In genomic region chr9:113441770-113442411, GRCm38 (mm10) we compare ENCODE assay signal across 8 mouse cellular contexts.
DNase-seq lines count a peak whose midpoint lies in the region; ATAC-seq and TF ChIP-seq lines count a peak whose summit lies in the region.

No protein-coding gene starts in this region.

- no peak overlapping the region; the same call in 1 of the 2 replicates for H3K9ac ChIP-seq in ES-Bruce4 (ENCODE audit: low read depth, poor library complexity, severe bottlenecking)
- H3K9ac ChIP-seq in forebrain, embryonic 15.5 days (replicated peaks) = no peak overlapping the region
- H3K9ac ChIP-seq in liver, postnatal 0 days (replicated peaks) = no peak overlapping the region
- H3K9ac ChIP-seq in neural tube, embryonic 15.5 days (replicated peaks) = no peak overlapping the region

- intact Hi-C loops in heart, postnatal 36 days (cut with DNase I) = loop anchor here (5.0 kb wide), 1 partner anchor 200 kb away; no protein-coding TSS in a partner anchor

- TF ChIP-seq CTCF in ES-Bruce4 (IDR thresholded peaks at IDR 0.05; ENCODE audit: low read depth, low read length) = peak; percentile 94
- peak; percentile 80 for TF ChIP-seq CTCF in liver, postnatal 0 days (IDR thresholded peaks at IDR 0.05; ENCODE audit: low read depth)

- TF ChIP-seq POLR2A in ES-Bruce4 (IDR thresholded peaks at IDR 0.05; ENCODE audit: insufficient read depth, low read length) = no peak

- WGBS in forebrain, embryonic 15.5 days = 7% methylated on average over 21 of the region's 21 CpGs
- 11% methylated on average over 21 of the region's 21 CpGs for WGBS in liver, postnatal 0 days (ENCODE audit: insufficient replicate concordance)
- WGBS in neural tube, embryonic 15.5 days = 7% methylated on average over 21 of the region's 21 CpGs

- no peak for TF ChIP-seq EP300 in ES-Bruce4 (IDR thresholded peaks at IDR 0.05; ENCODE audit: insufficient read depth, low read depth, low read length)
- no peak for TF ChIP-seq EP300 in liver, postnatal 0 days (IDR thresholded peaks at IDR 0.05; ENCODE audit: low read depth)

- H3K9me3 ChIP-seq in ES-Bruce4 (replicated peaks; ENCODE audit: control insufficient read depth, insufficient read depth, low read length, poor library complexity, severe bottlenecking) = no peaks in the 10 kb centered on the region
- no peaks in the 10 kb centered on the region for H3K9me3 ChIP-seq in forebrain, embryonic 15.5 days
- H3K9me3 ChIP-seq in liver, postnatal 0 days (ENCODE audit: low read length) = no peaks in the 10 kb centered on the region
- H3K9me3 ChIP-seq in neural tube, embryonic 15.5 days (replicated peaks) = no peaks in the 10 kb centered on the region

- H3K4me1 ChIP-seq in ES-Bruce4 (ENCODE audit: control insufficient read depth, insufficient read depth, low read length) = no peaks in the 10 kb centered on the region
- H3K4me1 ChIP-seq in forebrain, embryonic 15.5 days = peaks cover 5% of the 10 kb centered on the region; the same call in 1 of the 2 replicates
- no peaks in the 10 kb centered on the region for H3K4me1 ChIP-seq in liver, postnatal 0 days (ENCODE audit: insufficient read depth)
- H3K4me1 ChIP-seq in neural tube, embryonic 15.5 days = 0 out of 2 replicates have a peak, but pooled peaks cover 3% of the 10 kb centered on the region

- no peaks in the 10 kb centered on the region for H3K27me3 ChIP-seq in ES-Bruce4 (ENCODE audit: control insufficient read depth, insufficient read depth, low read length, poor library complexity, severe bottlenecking)
- H3K27me3 ChIP-seq in forebrain, embryonic 15.5 days = no peaks in the 10 kb centered on the region
- H3K27me3 ChIP-seq in liver, postnatal 0 days (ENCODE audit: insufficient read depth, low read length) = no peaks in the 10 kb centered on the region
- H3K27me3 ChIP-seq in neural tube, embryonic 15.5 days (replicated peaks) = no peaks in the 10 kb centered on the region

- H3K4me3 ChIP-seq in ES-Bruce4 (ENCODE audit: low read depth, low read length) = peak overlapping the region; percentile 9; the same call in 1 of the 2 replicates
- H3K4me3 ChIP-seq in forebrain, embryonic 15.5 days = peak overlapping the region; percentile 26
- peak overlapping the region; percentile 21 for H3K4me3 ChIP-seq in liver, postnatal 0 days (ENCODE audit: low read depth, low read length)
- H3K4me3 ChIP-seq in neural tube, embryonic 15.5 days (replicated peaks) = peak overlapping the region; percentile 31

- peak; percentile 87 for ATAC-seq in cerebellum, adult (ENCODE audit: insufficient number of reproducible peaks, low FRiP score, low TSS enrichment)
- ATAC-seq in forebrain, embryonic 15.5 days (replicated peaks) = peak; percentile 80
- no peak for ATAC-seq in liver, postnatal 0 days
- ATAC-seq in neural tube, embryonic 15.5 days (ENCODE audit: low FRiP score) = no peak

- H3K36me3 ChIP-seq in ES-Bruce4 (ENCODE audit: control insufficient read depth, insufficient read depth, low read length, poor library complexity, severe bottlenecking) = no peaks in the 10 kb centered on the region
- no peaks in the 10 kb centered on the region for H3K36me3 ChIP-seq in forebrain, embryonic 15.5 days
- H3K36me3 ChIP-seq in liver, postnatal 0 days (replicated peaks; ENCODE audit: insufficient read depth, low read length) = no peaks in the 10 kb centered on the region
- no peaks in the 10 kb centered on the region for H3K36me3 ChIP-seq in neural tube, embryonic 15.5 days

- DNase-seq in heart, postnatal 36 days = peak; percentile 64 to 74
- DNase-seq in layer of hippocampus, adult 18-20 months (ENCODE audit: low spot score in 2 of 2) = peak; percentile 73 to 88
- DNase-seq in liver, postnatal 0 days = peak; percentile 72
- peak; percentile 29 to 30 for DNase-seq in thymus, postnatal 36 days

- H3K27ac ChIP-seq in ES-Bruce4 (ENCODE audit: insufficient read depth, low read length) = no peak overlapping the region
- H3K27ac ChIP-seq in forebrain, embryonic 15.5 days (replicated peaks) = no peak overlapping the region
- H3K27ac ChIP-seq in liver, postnatal 0 days (ENCODE audit: low read depth) = no peak overlapping the region
- H3K27ac ChIP-seq in neural tube, embryonic 15.5 days (replicated peaks) = no peak overlapping the region

- peak overlapping the region; percentile 45 for H3K4me2 ChIP-seq in forebrain, embryonic 15.5 days (replicated peaks)
- peak overlapping the region; percentile 56 for H3K4me2 ChIP-seq in liver, postnatal 0 days (ENCODE audit: low read depth, low read length)
- peak overlapping the region; percentile 56 for H3K4me2 ChIP-seq in neural tube, embryonic 15.5 days

Comparison
In these comparisons a context has a peak if more than half of its experiments do, and no peak if none do; other contexts are left out.
1. ATAC-seq: peak in cerebellum, adult (single experiment) and forebrain, embryonic 15.5 days (single experiment); none in liver, postnatal 0 days (single experiment) and neural tube, embryonic 15.5 days (single experiment).
2. DNase-seq: peak in every context shown above with its lines; median percentile 80 in layer of hippocampus, adult 18-20 months; 72 in liver, postnatal 0 days; 69 in heart, postnatal 36 days; 30 in thymus, postnatal 36 days.
3. Peak in every context shown above with its lines, with median percentiles within 50 percentile points of each other: H3K4me3 ChIP-seq and H3K4me2 ChIP-seq.